Mouse (Mus musculus): ENCODE results near the gene Gm28372. TPM values are rescaled to one million over a fixed set of nuclear protein-coding genes. Genes with fewer than 3 reads are reported as not detected.

The Gm28372 gene
- total and polyA plus RNA-seq, 3 experiments, result not detected

- no peaks in the 10 kb centered on the region for H3K9me3 ChIP-seq (replicated peaks; ENCODE audit: insufficient read depth, low read length)
- H3K4me1 ChIP-seq (ENCODE audit: control insufficient read depth in 1 of 2, insufficient read depth in 2 of 2, low read length in 2 of 2), result peaks cover 10 to 16% of the 10 kb centered on the region in 2 experiments
- peaks cover 32% of the 10 kb centered on the region for H3K79me2 ChIP-seq (ENCODE audit: control insufficient read depth, insufficient read depth, low read length, poor library complexity)
- DNase-seq (ENCODE audit: low read depth, low spot score), result no peak
- TF ChIP-seq RCOR1 (IDR thresholded peaks at IDR 0.05; ENCODE audit: low read depth, low read length) (no peak), E2F4 (IDR thresholded peaks at IDR 0.05; ENCODE audit: borderline replicate concordance, low read depth, low read length) (no peak), ZKSCAN1 (IDR thresholded peaks at IDR 0.05; ENCODE audit: low read depth, low read length) (no peak), RAD21 (IDR thresholded peaks at IDR 0.05; ENCODE audit: low read depth, low read length) (no peak), NRF1 (IDR thresholded peaks at IDR 0.05; ENCODE audit: insufficient read depth, low read depth, low read length, poor library complexity, severe bottlenecking) (no peak), MAZ (IDR thresholded peaks at IDR 0.05; ENCODE audit: low read depth, low read length) (no peak), KAT2A (conservative IDR thresholded peaks at IDR 0.05; ENCODE audit: low read depth, low read length) (no peak), MYC (IDR thresholded peaks at IDR 0.05; ENCODE audit: low read depth, low read length) (no peak), MAFK (IDR thresholded peaks at IDR 0.05; ENCODE audit: borderline replicate concordance, low read depth, low read length) (no peak), ELF1 (IDR thresholded peaks at IDR 0.05; ENCODE audit: low read depth, low read length) (no peak), CHD2 (IDR thresholded peaks at IDR 0.05; ENCODE audit: low read length) (no peak), POLR2AphosphoS2 (IDR thresholded peaks at IDR 0.05; ENCODE audit: low read length) (no peak), SIN3A (IDR thresholded peaks at IDR 0.05; ENCODE audit: low read length) (no peak), USF1 (IDR thresholded peaks at IDR 0.05; ENCODE audit: low read depth, low read length) (no peak), HCFC1 (IDR thresholded peaks at IDR 0.05; ENCODE audit: low read depth, low read length) (no peak), ETS1 (IDR thresholded peaks at IDR 0.05; ENCODE audit: low read depth, low read length) (no peak), NELFE (IDR thresholded peaks at IDR 0.05; ENCODE audit: low read depth, low read length) (no peak), CTCF (IDR thresholded peaks at IDR 0.05 in 2 of 3, conservative IDR thresholded peaks at IDR 0.05 in 1 of 3; ENCODE audit: control insufficient read depth in 1 of 3, insufficient read depth in 1 of 3, low read depth in 2 of 3, low read length in 3 of 3, poor library complexity in 1 of 3, severe bottlenecking in 1 of 3) (no peak), POLR2AphosphoS5 (IDR thresholded peaks at IDR 0.05; ENCODE audit: borderline replicate concordance, low read depth, low read length) (no peak), TAL1 (IDR thresholded peaks at IDR 0.05; ENCODE audit: low read length) (no peak)
- no peak overlapping the region for H3K27ac ChIP-seq (ENCODE audit: control insufficient read depth, low read depth, low read length)
- H3K27me3 ChIP-seq (ENCODE audit: control insufficient read depth in 1 of 2, insufficient read depth in 2 of 2, low read length in 2 of 2), result no peaks in the 10 kb centered on the region
- no peak overlapping the region for H3K4me3 ChIP-seq (ENCODE audit: control insufficient read depth in 1 of 2, insufficient read depth in 1 of 2, low read depth in 2 of 2, low read length in 2 of 2)
- no peak overlapping the region for H3K9ac ChIP-seq (ENCODE audit: control insufficient read depth, low read depth, low read length, poor library complexity, severe bottlenecking)
- peaks cover 0 to 17% of the 10 kb centered on the region in 2 experiments; a peak in 3 of 4 replicates for H3K36me3 ChIP-seq (ENCODE audit: control insufficient read depth in 1 of 2, insufficient read depth in 2 of 2, low read length in 2 of 2)
Measured at GRCm38 (mm10) chr2:130421781-130422620, 17.0 kb downstream of the Gm28372 start.
